Mouse (Mus musculus): ENCODE measurements around the gene Nfe2. TPM values are rescaled to one million over a fixed set of nuclear protein-coding genes. Genes with fewer than 3 reads are reported as not detected.
A peak's percentile ranks its signal among the peaks of the same experiment; 100 is the strongest.

Nfe2 gene
- polyA plus RNA-seq, 2 experiments, result 175 to 178 TPM

DNA sequence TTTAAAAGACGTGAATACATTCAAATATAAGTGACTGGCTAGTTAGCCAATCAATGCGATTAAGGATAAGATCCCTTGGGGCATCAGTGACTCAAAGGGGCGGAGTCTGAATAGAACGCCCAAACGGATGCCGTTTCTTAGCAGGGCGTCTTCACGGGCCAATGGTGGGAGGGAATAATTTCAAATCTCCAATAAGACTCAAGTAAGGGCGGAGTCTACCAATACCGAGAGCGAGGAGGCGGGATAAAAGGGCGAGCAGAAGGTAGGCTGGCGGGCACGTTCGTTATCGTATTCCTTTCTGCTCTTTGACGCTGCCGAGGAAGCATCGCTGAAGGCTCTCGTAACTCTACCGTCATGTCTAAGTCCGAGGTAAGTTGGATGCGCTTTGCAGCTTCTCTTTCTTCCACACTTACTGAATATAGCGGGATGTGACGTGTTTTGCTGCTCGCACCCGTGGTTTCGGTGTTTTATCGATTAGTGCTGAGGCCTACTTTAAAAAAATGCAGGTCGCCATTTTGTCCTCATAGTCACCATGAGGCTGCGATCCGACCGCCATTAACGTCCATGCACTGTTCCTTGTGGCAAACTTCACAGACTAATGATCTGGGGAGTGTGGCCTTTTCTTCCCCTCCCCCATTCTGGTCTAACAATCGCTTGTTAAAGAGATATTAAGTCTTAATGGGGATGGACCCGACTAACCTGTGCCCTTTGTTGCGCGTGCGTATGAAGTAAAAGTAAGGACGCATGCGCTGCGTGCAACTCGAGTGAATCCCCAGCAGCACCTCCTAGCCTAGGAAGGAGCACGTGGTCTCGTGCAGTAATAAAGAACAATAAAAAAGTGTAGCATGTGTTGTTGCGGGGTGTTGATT lies 17.8 kb downstream of the Nfe2 start, which contains the start of gene Hnrnpa1:
Gene Hnrnpa1 (plus strand): TSS at position 273 of the 869 bp plus-strand sequence.
- Histone ChIP-seq H3K27ac (peak within 1 kb of the TSS; percentile 90), H3K36me3 (replicated peaks; ENCODE audit: control insufficient read depth, insufficient read depth, low read depth) (peaks cover 52% of the 10 kb centered on the region), H3K27me3 (ENCODE audit: control insufficient read depth, insufficient read depth, low read length) (no peaks in the 10 kb centered on the region), H3K9ac (replicated peaks) (peak within 1 kb of the TSS; percentile 88), H3K4me2 (ENCODE audit: low read depth) (peak within 1 kb of the TSS; percentile 71), H3K4me1 (replicated peaks; ENCODE audit: control insufficient read depth in 2 of 2, insufficient read depth in 2 of 2, low read length in 1 of 2) (peaks cover 9 to 18% of the 10 kb centered on the region in 2 experiments), H3K4me3 (ENCODE audit: insufficient read depth in 1 of 2, low read depth in 2 of 2, low read length in 2 of 2) (peak within 1 kb of the TSS; percentile 82 to 95), H3K9me3 (ENCODE audit: control insufficient read depth, low read length) (no peaks in the 10 kb centered on the region)
- under 1% methylated on average over 47 of the region's 47 CpGs for WGBS (ENCODE audit: insufficient replicate concordance)
- TF ChIP-seq EP300 (IDR thresholded peaks at IDR 0.05; ENCODE audit: low read depth) (peak; percentile 25; the same call in 1 of the 2 replicates), CTCF (IDR thresholded peaks at IDR 0.05; ENCODE audit: low read depth) (no peak)
- peak; percentile 99 to 100 (median 99) for DNase-seq (ENCODE audit: low read depth in 3 of 3, low spot score in 3 of 3)
- peak; percentile 80 for ATAC-seq (ENCODE audit: insufficient read depth)

DNA sequence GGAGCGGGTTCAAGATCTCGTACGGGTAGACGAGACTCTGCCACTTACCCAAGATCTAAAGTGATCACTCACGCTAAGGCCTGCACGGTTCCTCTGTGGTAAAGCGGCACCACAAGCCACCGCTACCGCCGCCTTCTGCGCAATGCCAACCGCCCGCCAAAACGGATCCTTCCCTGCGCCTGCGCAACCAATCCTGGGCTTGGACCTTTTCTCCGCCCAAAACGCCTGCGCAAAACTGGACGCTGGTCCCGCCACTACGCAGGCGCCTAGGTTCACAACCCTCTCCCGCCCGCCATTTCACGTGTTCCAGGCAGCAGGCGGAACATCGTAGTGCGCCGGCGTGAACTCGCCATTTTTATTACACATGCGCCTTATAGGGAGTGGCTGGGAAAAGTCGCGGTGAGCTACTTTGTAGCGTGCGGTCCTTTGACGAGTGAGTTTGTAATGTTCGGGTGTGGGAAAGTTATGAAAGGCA lies 18.5 kb downstream of the Nfe2 start, which contains the start of gene Cbx5:
Gene Cbx5 (minus strand): TSS at position 132 of the 475 bp plus-strand sequence.
- ATAC-seq (ENCODE audit: insufficient read depth), result peak; percentile 81
- H3K9ac ChIP-seq (replicated peaks), result peak within 1 kb of the TSS; percentile 88
- peaks cover 51% of the 10 kb centered on the region for H3K36me3 ChIP-seq (replicated peaks; ENCODE audit: control insufficient read depth, insufficient read depth, low read depth)
- DNase-seq (ENCODE audit: low read depth in 3 of 3, low spot score in 3 of 3), result peak; percentile 87 to 90 (median 89)
- H3K27me3 ChIP-seq (ENCODE audit: control insufficient read depth, insufficient read depth, low read length), result no peaks in the 10 kb centered on the region
- under 1% methylated on average over 39 of the region's 39 CpGs for WGBS (ENCODE audit: insufficient replicate concordance)
- TF ChIP-seq EP300 (IDR thresholded peaks at IDR 0.05; ENCODE audit: low read depth) (0 out of 2 replicates have a peak, but pooled peaks have one; percentile 16), CTCF (IDR thresholded peaks at IDR 0.05; ENCODE audit: low read depth) (peak; percentile 36)
- H3K4me1 ChIP-seq (replicated peaks; ENCODE audit: control insufficient read depth in 2 of 2, insufficient read depth in 2 of 2, low read length in 1 of 2), result peaks cover 4 to 15% of the 10 kb centered on the region in 2 experiments; a peak in 3 of 4 replicates
- H3K9me3 ChIP-seq (ENCODE audit: control insufficient read depth, low read length), result no peaks in the 10 kb centered on the region
- H3K4me2 ChIP-seq (ENCODE audit: low read depth), result peak within 1 kb of the TSS; percentile 71
- H3K4me3 ChIP-seq (ENCODE audit: insufficient read depth in 1 of 2, low read depth in 2 of 2, low read length in 2 of 2), result peak within 1 kb of the TSS; percentile 82 to 95
- peak within 1 kb of the TSS; percentile 90 for H3K27ac ChIP-seq

DNA sequence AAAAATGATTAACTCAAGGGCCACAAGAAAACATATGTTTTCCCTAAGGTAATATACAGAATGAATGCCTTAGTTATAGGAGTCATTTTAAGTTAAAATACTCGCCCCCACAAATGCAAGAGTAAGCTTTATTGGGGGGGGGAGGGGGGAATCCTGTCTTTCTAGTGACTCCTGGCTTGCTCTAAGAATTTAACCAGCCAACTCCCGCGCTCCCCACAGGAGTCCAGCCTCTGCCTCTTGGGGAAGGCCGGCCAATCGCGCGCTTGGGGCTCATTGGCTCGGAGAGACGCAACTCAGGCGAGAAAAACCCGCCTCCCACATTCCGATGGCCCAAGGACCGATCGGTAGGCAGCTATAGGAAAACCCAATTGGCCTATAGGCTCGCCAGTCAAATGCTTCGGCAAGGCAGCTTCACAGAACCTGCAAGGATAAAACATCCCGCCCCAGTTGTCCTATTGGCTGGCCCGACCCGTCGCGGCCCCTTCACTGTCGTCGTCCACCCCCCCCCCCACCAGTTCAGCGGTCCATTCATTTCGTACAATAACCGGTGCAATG lies 19.0 kb downstream of the Nfe2 start:
- peaks cover 4 to 15% of the 10 kb centered on the region in 2 experiments; a peak in 3 of 4 replicates for H3K4me1 ChIP-seq (replicated peaks; ENCODE audit: control insufficient read depth in 2 of 2, insufficient read depth in 2 of 2, low read length in 1 of 2)
- under 1% methylated on average over 26 of the region's 26 CpGs for WGBS (ENCODE audit: insufficient replicate concordance)

DNA sequence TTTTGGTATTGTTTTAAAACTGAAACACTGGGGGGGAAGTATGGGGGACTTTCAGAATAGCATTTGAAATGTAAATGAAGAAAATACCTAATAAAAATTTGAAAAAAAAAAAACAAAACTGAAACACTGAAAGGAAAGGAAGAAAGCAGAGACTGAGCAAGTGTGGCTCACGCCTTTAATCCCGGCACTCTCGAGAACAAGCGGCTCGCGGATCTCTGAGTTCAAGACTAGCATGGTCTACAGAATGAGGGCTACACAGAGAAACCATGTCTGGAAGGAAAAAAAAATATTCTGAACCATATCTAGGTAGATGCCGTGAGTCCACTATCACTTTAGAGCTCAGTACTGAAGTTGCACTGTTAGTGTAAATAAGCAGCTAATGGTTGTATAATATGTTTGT lies 20.9 kb downstream of the Nfe2 start:
- H3K9me3 ChIP-seq (ENCODE audit: control insufficient read depth, low read length), result no peaks in the 10 kb centered on the region
- H3K4me2 ChIP-seq (ENCODE audit: low read depth), result peak overlapping the region; percentile 71
- no peak for ATAC-seq (ENCODE audit: insufficient read depth)
- TF ChIP-seq CTCF (IDR thresholded peaks at IDR 0.05; ENCODE audit: low read depth) (no peak), EP300 (IDR thresholded peaks at IDR 0.05; ENCODE audit: low read depth) (no peak)
- DNase-seq (ENCODE audit: low read depth in 3 of 3, low spot score in 3 of 3), result no peak
- peaks cover 37% of the 10 kb centered on the region for H3K36me3 ChIP-seq (replicated peaks; ENCODE audit: control insufficient read depth, insufficient read depth, low read depth)
- H3K9ac ChIP-seq (replicated peaks), result peak overlapping the region; percentile 80
- peak overlapping the region; percentile 41 to 82; a peak in 3 of 4 replicates for H3K4me3 ChIP-seq (ENCODE audit: insufficient read depth in 1 of 2, low read depth in 2 of 2, low read length in 2 of 2)
- H3K4me1 ChIP-seq (replicated peaks; ENCODE audit: control insufficient read depth in 2 of 2, insufficient read depth in 2 of 2, low read length in 1 of 2), result peaks cover 0 to 8% of the 10 kb centered on the region in 2 experiments; a peak in 3 of 4 replicates
- no peaks in the 10 kb centered on the region for H3K27me3 ChIP-seq (ENCODE audit: control insufficient read depth, insufficient read depth, low read length)
- H3K27ac ChIP-seq, result no peak overlapping the region
- WGBS (ENCODE audit: insufficient replicate concordance), result 70% methylated on average over 7 of the region's 7 CpGs

More for the DNA sequence above, 19.0 kb downstream of the Nfe2 start:
- peak overlapping the region; percentile 80 for H3K9ac ChIP-seq (replicated peaks)
- H3K27ac ChIP-seq, result peak overlapping the region; percentile 90
- TF ChIP-seq EP300 (IDR thresholded peaks at IDR 0.05; ENCODE audit: low read depth) (peak; percentile 36; the same call in 1 of the 2 replicates), CTCF (IDR thresholded peaks at IDR 0.05; ENCODE audit: low read depth) (no peak)
- DNase-seq (ENCODE audit: low read depth in 3 of 3, low spot score in 3 of 3) (peak; percentile 98 to 99 (median 98)), ATAC-seq (ENCODE audit: insufficient read depth) (peak; percentile 86)
- peaks cover 52% of the 10 kb centered on the region for H3K36me3 ChIP-seq (replicated peaks; ENCODE audit: control insufficient read depth, insufficient read depth, low read depth)
- H3K4me3 ChIP-seq (ENCODE audit: insufficient read depth in 1 of 2, low read depth in 2 of 2, low read length in 2 of 2), result peak overlapping the region; percentile 82 to 90
- H3K9me3 ChIP-seq (ENCODE audit: control insufficient read depth, low read length), result no peaks in the 10 kb centered on the region
- H3K4me2 ChIP-seq (ENCODE audit: low read depth), result peak overlapping the region; percentile 71
- H3K27me3 ChIP-seq (ENCODE audit: control insufficient read depth, insufficient read depth, low read length), result no peaks in the 10 kb centered on the region

All from liver, embryonic 14.5 days (tissue).